Mouse (Mus musculus): Measurements from ENCODE around the gene A330070K13Rik. TPM values are rescaled to one million over a fixed set of nuclear protein-coding genes. Genes with fewer than 3 reads are reported as not detected.

A330070K13Rik gene
- polyA plus RNA-seq, 2 experiments: not detected

DNA sequence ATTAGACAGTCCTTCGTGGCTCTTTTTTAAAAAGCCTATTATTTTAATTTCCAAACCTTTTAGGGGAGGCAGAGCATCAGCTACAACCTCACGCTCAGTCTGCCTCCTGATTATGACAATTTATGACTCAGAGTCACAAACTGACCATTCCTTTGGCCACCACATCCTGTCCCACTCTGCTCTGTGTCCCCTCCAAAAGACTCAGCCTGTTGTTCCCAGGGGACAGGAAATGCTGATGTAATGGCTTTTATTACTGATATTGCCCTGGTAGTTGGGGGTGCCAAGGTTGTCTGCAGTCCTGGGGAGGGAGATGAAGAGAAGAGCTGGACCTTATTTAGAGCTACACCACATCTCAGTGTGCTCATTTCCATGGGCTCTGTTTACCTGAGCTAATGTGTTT is 38.6 kb downstream of the A330070K13Rik start:
- H3K27me3 ChIP-seq (ENCODE audit: control insufficient read depth, insufficient read depth, low read length): no peaks in the 10 kb centered on the region
- H3K36me3 ChIP-seq (replicated peaks; ENCODE audit: control insufficient read depth, insufficient read depth, low read depth): no peaks in the 10 kb centered on the region; the same call in 1 of the 2 replicates
- 46% methylated on average over 2 of the region's 2 CpGs for WGBS (ENCODE audit: insufficient replicate concordance)
- H3K4me1 ChIP-seq (replicated peaks; ENCODE audit: control insufficient read depth in 2 of 2, insufficient read depth in 2 of 2, low read length in 1 of 2): no peaks in the 10 kb centered on the region
- no peak overlapping the region for H3K4me3 ChIP-seq (ENCODE audit: insufficient read depth in 1 of 2, low read depth in 2 of 2, low read length in 2 of 2)
- no peak for TF ChIP-seq EP300 (IDR thresholded peaks at IDR 0.05; ENCODE audit: low read depth)
- no peak for TF ChIP-seq CTCF (IDR thresholded peaks at IDR 0.05; ENCODE audit: low read depth)
- ATAC-seq (ENCODE audit: insufficient read depth) (no peak), DNase-seq (ENCODE audit: low read depth in 3 of 3, low spot score in 3 of 3) (no peak)
- H3K9ac ChIP-seq (replicated peaks): no peak overlapping the region
- H3K4me2 ChIP-seq (ENCODE audit: low read depth): no peak overlapping the region
- no peak overlapping the region for H3K27ac ChIP-seq
- H3K9me3 ChIP-seq (ENCODE audit: control insufficient read depth, low read length): peaks cover 4% of the 10 kb centered on the region

- TF ChIP-seq EP300 (IDR thresholded peaks at IDR 0.05; ENCODE audit: low read depth): no peak
- TF ChIP-seq CTCF (IDR thresholded peaks at IDR 0.05; ENCODE audit: low read depth): no peak
These were observed 39.4 kb downstream of the A330070K13Rik start for GRCm38 (mm10) chr5:130344999-130345398.

GRCm38 (mm10) chr5:130340656-130341055 is 43.8 kb downstream of the A330070K13Rik start:
- no peak for DNase-seq (ENCODE audit: low read depth in 3 of 3, low spot score in 3 of 3)
- peaks cover 3% of the 10 kb centered on the region for H3K36me3 ChIP-seq (replicated peaks; ENCODE audit: control insufficient read depth, insufficient read depth, low read depth)
- no peak for TF ChIP-seq EP300 (IDR thresholded peaks at IDR 0.05; ENCODE audit: low read depth)
- TF ChIP-seq CTCF (IDR thresholded peaks at IDR 0.05; ENCODE audit: low read depth): no peak

More at GRCm38 (mm10) chr5:130344999-130345398, 39.4 kb downstream of the A330070K13Rik start:
- Histone ChIP-seq H3K36me3 (replicated peaks; ENCODE audit: control insufficient read depth, insufficient read depth, low read depth) (no peaks in the 10 kb centered on the region; the same call in 1 of the 2 replicates), H3K9me3 (ENCODE audit: control insufficient read depth, low read length) (peaks cover 4% of the 10 kb centered on the region), H3K9ac (replicated peaks) (no peak overlapping the region), H3K4me2 (ENCODE audit: low read depth) (no peak overlapping the region), H3K4me1 (replicated peaks; ENCODE audit: control insufficient read depth in 2 of 2, insufficient read depth in 2 of 2, low read length in 1 of 2) (no peaks in the 10 kb centered on the region), H3K27me3 (ENCODE audit: control insufficient read depth, insufficient read depth, low read length) (no peaks in the 10 kb centered on the region), H3K4me3 (ENCODE audit: insufficient read depth in 1 of 2, low read depth in 2 of 2, low read length in 2 of 2) (no peak overlapping the region), H3K27ac (no peak overlapping the region)
- DNase-seq (ENCODE audit: low read depth in 3 of 3, low spot score in 3 of 3) (no peak), ATAC-seq (ENCODE audit: insufficient read depth) (no peak)
- WGBS (ENCODE audit: insufficient replicate concordance): 38% methylated on average over 7 of the region's 7 CpGs

DNA sequence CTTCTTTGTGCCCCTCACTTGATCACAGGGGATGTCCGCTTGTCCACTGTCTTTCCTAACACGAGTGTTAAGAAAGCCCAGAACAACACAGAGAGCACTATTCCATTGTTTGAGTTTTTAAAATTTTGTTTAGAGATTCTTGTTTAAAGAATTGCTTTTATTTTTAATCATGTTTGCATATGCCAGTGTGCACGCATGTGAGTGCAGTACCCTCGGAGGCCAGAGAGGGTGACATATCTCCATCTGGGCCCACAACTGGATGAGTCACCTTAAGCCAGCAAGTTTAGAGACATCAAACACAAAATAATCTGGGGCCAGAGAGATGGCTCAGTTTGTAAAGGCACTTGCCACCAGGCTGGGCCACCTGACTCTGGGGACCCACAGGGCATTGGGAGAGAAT is 49.0 kb downstream of the A330070K13Rik start:
- H3K9me3 ChIP-seq (ENCODE audit: control insufficient read depth, low read length): no peaks in the 10 kb centered on the region
- H3K9ac ChIP-seq (replicated peaks): no peak overlapping the region
- no peak overlapping the region for H3K4me2 ChIP-seq (ENCODE audit: low read depth)
- no peak overlapping the region for H3K27ac ChIP-seq
- WGBS (ENCODE audit: insufficient replicate concordance): 81% methylated on average over 4 of the region's 4 CpGs
- ATAC-seq (ENCODE audit: insufficient read depth) (no peak), DNase-seq (ENCODE audit: low read depth in 3 of 3, low spot score in 3 of 3) (no peak)
- TF ChIP-seq CTCF (IDR thresholded peaks at IDR 0.05; ENCODE audit: low read depth) (no peak), EP300 (IDR thresholded peaks at IDR 0.05; ENCODE audit: low read depth) (no peak)
- H3K36me3 ChIP-seq (replicated peaks; ENCODE audit: control insufficient read depth, insufficient read depth, low read depth): peaks cover 10% of the 10 kb centered on the region
- no peak overlapping the region for H3K4me3 ChIP-seq (ENCODE audit: insufficient read depth in 1 of 2, low read depth in 2 of 2, low read length in 2 of 2)
- no peaks in the 10 kb centered on the region for H3K27me3 ChIP-seq (ENCODE audit: control insufficient read depth, insufficient read depth, low read length)
- no peaks in the 10 kb centered on the region for H3K4me1 ChIP-seq (replicated peaks; ENCODE audit: control insufficient read depth in 2 of 2, insufficient read depth in 2 of 2, low read length in 1 of 2)

More at GRCm38 (mm10) chr5:130340656-130341055, 43.8 kb downstream of the A330070K13Rik start:
- H3K27ac ChIP-seq: no peak overlapping the region
- no peaks in the 10 kb centered on the region for H3K27me3 ChIP-seq (ENCODE audit: control insufficient read depth, insufficient read depth, low read length)
- H3K9me3 ChIP-seq (ENCODE audit: control insufficient read depth, low read length): no peaks in the 10 kb centered on the region
- H3K9ac ChIP-seq (replicated peaks): no peak overlapping the region
- no peak overlapping the region for H3K4me3 ChIP-seq (ENCODE audit: insufficient read depth in 1 of 2, low read depth in 2 of 2, low read length in 2 of 2)
- no peak for ATAC-seq (ENCODE audit: insufficient read depth)
- WGBS (ENCODE audit: insufficient replicate concordance): 81% methylated on average over 15 of the region's 15 CpGs
- no peak overlapping the region for H3K4me2 ChIP-seq (ENCODE audit: low read depth)
- no peaks in the 10 kb centered on the region for H3K4me1 ChIP-seq (replicated peaks; ENCODE audit: control insufficient read depth in 2 of 2, insufficient read depth in 2 of 2, low read length in 1 of 2)

- H3K9me3 ChIP-seq (ENCODE audit: control insufficient read depth, low read length): no peaks in the 10 kb centered on the region
These were observed 50.5 kb downstream of the A330070K13Rik start for GRCm38 (mm10) chr5:130333971-130334370.

More at GRCm38 (mm10) chr5:130333971-130334370, 50.5 kb downstream of the A330070K13Rik start:
- DNase-seq (ENCODE audit: low read depth in 3 of 3, low spot score in 3 of 3) (no peak), ATAC-seq (ENCODE audit: insufficient read depth) (no peak)
- Histone ChIP-seq H3K4me1 (replicated peaks; ENCODE audit: control insufficient read depth in 2 of 2, insufficient read depth in 2 of 2, low read length in 1 of 2) (no peaks in the 10 kb centered on the region), H3K36me3 (replicated peaks; ENCODE audit: control insufficient read depth, insufficient read depth, low read depth) (peaks cover 10% of the 10 kb centered on the region), H3K4me2 (ENCODE audit: low read depth) (no peak overlapping the region), H3K9ac (replicated peaks) (no peak overlapping the region), H3K27me3 (ENCODE audit: control insufficient read depth, insufficient read depth, low read length) (no peaks in the 10 kb centered on the region), H3K4me3 (ENCODE audit: insufficient read depth in 1 of 2, low read depth in 2 of 2, low read length in 2 of 2) (no peak overlapping the region), H3K27ac (no peak overlapping the region)
- TF ChIP-seq CTCF (IDR thresholded peaks at IDR 0.05; ENCODE audit: low read depth) (no peak), EP300 (IDR thresholded peaks at IDR 0.05; ENCODE audit: low read depth) (no peak)
- WGBS (ENCODE audit: insufficient replicate concordance): 82% methylated on average over 11 of the region's 11 CpGs
